Mouse (Mus musculus) MN1 (cell line): ENCODE data around the gene Cacybp.

Experiments
- DNase-seq: peaks from one replicate; pipeline ENCODE4 v3.0.0-alpha.2; 2016; ENCODE audit warnings: low spot score

Gene Cacybp

GRCm38 (mm10) chr1:160214171-160214570 is 1.5 kb upstream of the Cacybp start:
- DNase-seq, result peak; percentile 16

- no peak for DNase-seq
Measured at GRCm38 (mm10) chr1:160212123-160212691, 468 bp downstream of the Cacybp start.

- no peak for DNase-seq
Measured at GRCm38 (mm10) chr1:160211597-160212122, 1.0 kb downstream of the Cacybp start.

- DNase-seq, result peak; percentile 43
Measured at GRCm38 (mm10) chr1:160210566-160210965, 2.1 kb downstream of the Cacybp start.

GRCm38 (mm10) chr1:160209844-160210243 is 2.8 kb downstream of the Cacybp start:
- no peak for DNase-seq

GRCm38 (mm10) chr1:160205486-160205885 is 7.2 kb downstream of the Cacybp start:
- no peak for DNase-seq

GRCm38 (mm10) chr1:160195337-160195663 is 17.4 kb downstream of the Cacybp start:
- DNase-seq, result no peak

GRCm38 (mm10) chr1:160194529-160195336 is 17.9 kb downstream of the Cacybp start, which contains the start of gene Mrps14:
Gene Mrps14, plus strand, starts transcription at chr1:160195215.
- DNase-seq, result peak; percentile 100

- peak; percentile 60 for DNase-seq
Measured at GRCm38 (mm10) chr1:160184506-160184905, 28.2 kb downstream of the Cacybp start.

GRCm38 (mm10) chr1:160181216-160181615 is 31.5 kb downstream of the Cacybp start:
- DNase-seq, result no peak

- no peak for DNase-seq
Measured at GRCm38 (mm10) chr1:160176903-160177302, 35.8 kb downstream of the Cacybp start.

GRCm38 (mm10) chr1:160166600-160166999 is 46.1 kb downstream of the Cacybp start:
- no peak for DNase-seq

GRCm38 (mm10) chr1:160158190-160158589 is 54.5 kb downstream of the Cacybp start:
- DNase-seq, result no peak

- DNase-seq, result no peak
Measured at GRCm38 (mm10) chr1:160153480-160153879, 59.2 kb downstream of the Cacybp start, which contains the start of gene Tnn. Gene Tnn, minus strand, starts transcription at chr1:160153580.
